Mouse (Mus musculus) bone marrow macrophage, adult 2 months (primary cell): Measurements from ENCODE around the gene Cd164. TPM values are rescaled to one million over a fixed set of nuclear protein-coding genes. Genes with fewer than 3 reads are reported as not detected.

Experiments
- H3K27ac ChIP-seq: 2 replicates; pipeline ENCODE4 v1.5.1; 2012; ENCODE audit warnings: low read depth, low read length; ENCODE audit not compliant: insufficient read depth
- H3K4me1 ChIP-seq: 2 replicates; pipeline ENCODE4 v1.6.1; 2012; ENCODE audit warnings: low read length; ENCODE audit not compliant: control insufficient read depth, insufficient read depth
- H3K4me3 ChIP-seq: 2 replicates; pipeline ENCODE4 v1.5.1; 2012; ENCODE audit warnings: mild to moderate bottlenecking, low read length, moderate library complexity; ENCODE audit not compliant: insufficient read depth
- CTCF ChIP-seq: IDR thresholded peaks from 2 replicates; pipeline ENCODE4 v1.5.1; 2012; ENCODE audit warnings: low read depth, mild to moderate bottlenecking, low read length, moderate library complexity
- POLR2A ChIP-seq: IDR thresholded peaks from 2 replicates; pipeline ENCODE4 v1.6.1; 2012; ENCODE audit warnings: mild to moderate bottlenecking, low read depth, low read length, borderline replicate concordance
- polyA plus RNA-seq: library from polyadenylated mRNA; stranded (reverse); fragments of >200 nt; gene quantifications from 2 replicates; pipeline ENCODE4 v1.2.4, GENCODE M21; 2012; ENCODE audit not compliant: missing spikeins, insufficient read depth, insufficient read length

Cd164 gene
- polyA plus RNA-seq, 1 experiment: 57.3 TPM

DNA sequence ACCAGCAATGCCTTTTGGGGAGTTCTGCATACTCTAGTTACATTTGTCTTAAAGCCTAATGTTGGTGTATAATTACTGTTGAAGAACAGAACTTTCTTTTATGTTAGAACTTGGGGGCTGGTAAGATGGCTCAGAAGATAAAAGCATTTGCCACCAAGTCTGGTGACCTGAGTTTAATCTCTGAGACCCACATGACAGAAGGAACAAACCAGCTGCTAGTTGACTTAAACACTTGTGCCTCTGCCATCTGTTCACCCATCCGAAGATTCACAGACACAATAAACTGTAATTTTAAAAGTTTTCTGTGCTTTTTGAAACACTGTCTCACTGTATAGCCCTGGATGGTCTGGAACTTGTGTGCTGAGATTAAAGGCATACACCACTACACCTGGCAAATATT lies 6.5 kb downstream of the Cd164 start:
- Histone ChIP-seq H3K4me1 (peaks cover 31% of the 10 kb centered on the region), H3K27ac (no peak overlapping the region), H3K4me3 (no peak overlapping the region)
- no peak for TF ChIP-seq POLR2A
- no peak for TF ChIP-seq CTCF

GRCm38 (mm10) chr10:41529972-41530371 lies 10.8 kb downstream of the Cd164 start:
- TF ChIP-seq CTCF: no peak
- no peak for TF ChIP-seq POLR2A
- Histone ChIP-seq H3K27ac (no peak overlapping the region), H3K4me3 (no peak overlapping the region), H3K4me1 (peaks cover 6% of the 10 kb centered on the region)

- no peaks in the 10 kb centered on the region for H3K4me1 ChIP-seq
- no peak overlapping the region for H3K27ac ChIP-seq
- no peak for TF ChIP-seq CTCF
- TF ChIP-seq POLR2A: no peak
- no peak overlapping the region for H3K4me3 ChIP-seq
Observed at GRCm38 (mm10) chr10:41535991-41536390, 16.8 kb downstream of the Cd164 start.

- H3K4me3 ChIP-seq: no peak overlapping the region
- no peak for TF ChIP-seq CTCF
- TF ChIP-seq POLR2A: no peak
- H3K27ac ChIP-seq: no peak overlapping the region
- H3K4me1 ChIP-seq: no peaks in the 10 kb centered on the region
Observed at GRCm38 (mm10) chr10:41536714-41537113, 17.5 kb downstream of the Cd164 start.

- H3K27ac ChIP-seq: no peak overlapping the region
- no peak for TF ChIP-seq POLR2A
- TF ChIP-seq CTCF: no peak
- no peaks in the 10 kb centered on the region for H3K4me1 ChIP-seq
- no peak overlapping the region for H3K4me3 ChIP-seq
Observed at GRCm38 (mm10) chr10:41537226-41537982, 18.2 kb downstream of the Cd164 start.

GRCm38 (mm10) chr10:41537983-41538330 lies 18.7 kb downstream of the Cd164 start:
- TF ChIP-seq CTCF (no peak), POLR2A (no peak)
- no peaks in the 10 kb centered on the region for H3K4me1 ChIP-seq
- no peak overlapping the region for H3K4me3 ChIP-seq
- H3K27ac ChIP-seq: no peak overlapping the region

DNA sequence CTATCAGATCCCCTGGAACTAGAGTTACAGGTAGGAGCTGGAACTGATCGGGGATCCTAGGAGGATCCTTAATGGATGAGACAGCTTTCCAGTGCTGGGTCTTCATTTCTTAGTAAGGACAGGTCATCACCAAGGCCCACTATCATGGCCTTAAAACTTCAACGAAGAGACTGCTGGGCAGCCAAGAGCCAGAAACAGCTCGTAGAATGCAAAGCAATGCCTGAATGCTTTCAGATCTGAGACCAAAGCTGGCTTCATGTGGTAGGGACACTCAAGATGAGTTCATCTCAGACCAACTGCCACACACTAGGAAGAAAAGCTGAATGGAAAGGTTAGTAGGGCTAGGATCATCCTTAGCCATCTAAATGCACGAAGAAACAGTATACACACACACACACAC lies 19.8 kb downstream of the Cd164 start:
- Histone ChIP-seq H3K4me3 (no peak overlapping the region), H3K4me1 (peaks cover 2% of the 10 kb centered on the region; the same call in 1 of the 2 replicates), H3K27ac (no peak overlapping the region)
- no peak for TF ChIP-seq POLR2A
- TF ChIP-seq CTCF: no peak

DNA sequence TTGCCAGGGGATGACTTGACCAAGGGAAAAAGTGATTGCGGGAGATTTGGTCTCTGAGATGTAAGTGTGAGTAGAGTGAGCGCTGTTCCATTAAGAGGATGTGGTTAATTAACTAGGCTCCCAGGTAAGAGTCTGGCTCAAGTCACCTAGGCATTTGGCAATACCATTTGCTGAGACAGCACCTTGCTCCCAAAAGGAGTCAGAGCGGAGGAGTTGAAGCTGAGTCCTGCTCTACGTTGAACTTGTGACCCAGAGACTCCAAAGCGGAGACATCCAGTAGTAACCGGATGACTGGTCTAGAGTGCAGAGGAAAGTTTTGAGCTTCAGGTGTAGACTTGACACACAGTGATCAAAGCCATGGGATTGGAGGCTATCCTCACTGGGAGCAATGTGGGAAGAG lies 22.8 kb downstream of the Cd164 start:
- Histone ChIP-seq H3K27ac (no peak overlapping the region), H3K4me3 (no peak overlapping the region), H3K4me1 (peaks cover 2% of the 10 kb centered on the region; the same call in 1 of the 2 replicates)
- TF ChIP-seq CTCF: no peak
- no peak for TF ChIP-seq POLR2A

- Histone ChIP-seq H3K4me3 (no peak overlapping the region), H3K27ac (no peak overlapping the region), H3K4me1 (peaks cover 2% of the 10 kb centered on the region; the same call in 1 of the 2 replicates)
- no peak for TF ChIP-seq CTCF
- TF ChIP-seq POLR2A: no peak
Observed at GRCm38 (mm10) chr10:41543439-41543838, 24.2 kb downstream of the Cd164 start.

GRCm38 (mm10) chr10:41543844-41544243 lies 24.6 kb downstream of the Cd164 start:
- Histone ChIP-seq H3K27ac (no peak overlapping the region), H3K4me1 (peaks cover 2% of the 10 kb centered on the region; the same call in 1 of the 2 replicates), H3K4me3 (no peak overlapping the region)
- TF ChIP-seq CTCF (no peak), POLR2A (no peak)
